Comparison of ENCODE assay signal across 8 mouse cellular contexts in genomic region chr7:34571295-34571694, GRCm38 (mm10).
DNase-seq lines count a peak whose midpoint lies in the region; ATAC-seq and TF ChIP-seq lines count a peak whose summit lies in the region.

No protein-coding gene starts in this region.

- no peaks in the 10 kb centered on the region for H3K27me3 ChIP-seq in heart, embryonic 14.5 days (ENCODE audit: control insufficient read depth, insufficient read depth, low read length)
- no peaks in the 10 kb centered on the region for H3K27me3 ChIP-seq in kidney, postnatal 0 days (ENCODE audit: insufficient read depth, low read length)
- no peaks in the 10 kb centered on the region for H3K27me3 ChIP-seq in midbrain, embryonic 12.5 days

- whole genome bisulfite sequencing in heart, embryonic 14.5 days: 20% methylated on average over 10 of the region's 10 CpGs
- 23% methylated on average over 10 of the region's 10 CpGs for WGBS in kidney, postnatal 0 days
- WGBS in midbrain, embryonic 12.5 days: 45% methylated on average over 10 of the region's 10 CpGs

- H3K27ac ChIP-seq in heart, embryonic 14.5 days (replicated peaks in 1 of 2; ENCODE audit: control insufficient read depth in 1 of 2, insufficient read depth in 1 of 2, low read depth in 2 of 2, low read length in 2 of 2): peak overlapping the region in 1 of 2 experiments; percentile 57; a peak in 1 of 4 replicates
- peak overlapping the region; percentile 90 for H3K27ac ChIP-seq in kidney, postnatal 0 days
- H3K27ac ChIP-seq in midbrain, embryonic 12.5 days (replicated peaks): peak overlapping the region; percentile 72; the same call in 1 of the 2 replicates

- ATAC-seq in heart, embryonic 14.5 days (ENCODE audit: insufficient number of reproducible peaks, insufficient read depth, low FRiP score, low read depth): peak; percentile 79; the same call in 1 of the 2 replicates
- peak; percentile 34; the same call in 1 of the 2 replicates for ATAC-seq in kidney, postnatal 0 days (replicated peaks; ENCODE audit: low FRiP score, low read depth)
- ATAC-seq in midbrain, embryonic 12.5 days (ENCODE audit: low FRiP score, low read depth): no peak

- peak; percentile 63 for DNase-seq in urinary bladder, postnatal 14 days (ENCODE audit: low spot score)
- DNase-seq in urinary bladder, postnatal 10 days (ENCODE audit: low spot score): no peak
- peak; percentile 79 for DNase-seq in kidney, postnatal 0 days (ENCODE audit: low spot score)
- no peak for DNase-seq in T-cell, adult 2 months (ENCODE audit: low spot score)
- DNase-seq in spleen, adult 18-20 months: no peak
- DNase-seq in thymus, postnatal 36 days: no peak

- H3K36me3 ChIP-seq in heart, embryonic 14.5 days (ENCODE audit: control insufficient read depth, insufficient read depth, low read length): no peaks in the 10 kb centered on the region
- no peaks in the 10 kb centered on the region for H3K36me3 ChIP-seq in kidney, postnatal 0 days (ENCODE audit: insufficient read depth, low read length)
- H3K36me3 ChIP-seq in midbrain, embryonic 12.5 days: no peaks in the 10 kb centered on the region

- H3K9me3 ChIP-seq in heart, embryonic 14.5 days (ENCODE audit: control insufficient read depth, low read length): no peaks in the 10 kb centered on the region
- H3K9me3 ChIP-seq in kidney, postnatal 0 days (replicated peaks; ENCODE audit: low read length): no peaks in the 10 kb centered on the region
- no peaks in the 10 kb centered on the region for H3K9me3 ChIP-seq in midbrain, embryonic 12.5 days

- TF ChIP-seq CTCF in kidney, postnatal 0 days (IDR thresholded peaks at IDR 0.05; ENCODE audit: low read depth): no peak

- H3K4me3 ChIP-seq in heart, embryonic 14.5 days (ENCODE audit: control insufficient read depth in 1 of 2, insufficient read depth in 1 of 2, low read depth in 1 of 2, low read length in 2 of 2): peak overlapping the region in 1 of 2 experiments; percentile 37; a peak in 1 of 4 replicates
- H3K4me3 ChIP-seq in kidney, postnatal 0 days (replicated peaks; ENCODE audit: low read depth, low read length): 0 out of 2 replicates have a peak overlapping the region, but pooled peaks have one; percentile 25
- no peak overlapping the region for H3K4me3 ChIP-seq in midbrain, embryonic 12.5 days

- H3K4me2 ChIP-seq in heart, embryonic 14.5 days (ENCODE audit: low read length): peak overlapping the region; percentile 75
- peak overlapping the region; percentile 60 for H3K4me2 ChIP-seq in kidney, postnatal 0 days (ENCODE audit: low read length)
- peak overlapping the region; percentile 56 for H3K4me2 ChIP-seq in midbrain, embryonic 12.5 days (replicated peaks)

- peaks cover 16 to 19% of the 10 kb centered on the region in 2 experiments for H3K4me1 ChIP-seq in heart, embryonic 14.5 days (ENCODE audit: control insufficient read depth in 2 of 2, insufficient read depth in 2 of 2, low read length in 2 of 2)
- peaks cover 18% of the 10 kb centered on the region for H3K4me1 ChIP-seq in kidney, postnatal 0 days (replicated peaks; ENCODE audit: insufficient read depth, low read length)
- H3K4me1 ChIP-seq in midbrain, embryonic 12.5 days: peaks cover 20% of the 10 kb centered on the region

- H3K9ac ChIP-seq in heart, embryonic 14.5 days (ENCODE audit: low read length): peak overlapping the region; percentile 65
- H3K9ac ChIP-seq in kidney, postnatal 0 days (ENCODE audit: low read depth, low read length): no peak overlapping the region
- H3K9ac ChIP-seq in midbrain, embryonic 12.5 days (replicated peaks): 0 out of 2 replicates have a peak overlapping the region, but pooled peaks have one; percentile 49

Comparison
In these comparisons a context has a peak if more than half of its experiments do, and no peak if none do; other contexts are left out.
1. DNase-seq: peak in urinary bladder, postnatal 14 days (single experiment) and kidney, postnatal 0 days (single experiment); none in urinary bladder, postnatal 10 days (single experiment), T-cell, adult 2 months (single experiment), spleen, adult 18-20 months (0 of 2) and thymus, postnatal 36 days (0 of 2).
2. Peak in every context shown above with its lines, with median percentiles within 50 percentile points of each other: H3K4me2 ChIP-seq.